Mouse (Mus musculus) kidney, postnatal 0 days (tissue): ENCODE data around the gene Tbc1d17. TPM values are rescaled to one million over a fixed set of nuclear protein-coding genes. Genes with fewer than 3 reads are reported as not detected.

Experiments used
- ATAC-seq: fragments of 200-750 bp; cut with Nextera tagmentation; replicated peaks from 2 replicates; pipeline ENCODE4 v1.8.0; 2017; ENCODE audit warnings: low read depth, moderate number of reproducible peaks, moderate TSS enrichment, moderate library complexity; ENCODE audit not compliant: low FRiP score
- DNase-seq: peaks from one replicate; pipeline ENCODE4 v3.0.0-alpha.2; 2016; ENCODE audit warnings: low spot score
- H3K27ac ChIP-seq: fragments of 300-500 bp; sonication (generic); 2 replicates; pipeline ENCODE4 v1.5.1; 2014; ENCODE audit warnings: mild to moderate bottlenecking
- H3K27me3 ChIP-seq: fragments of 300-500 bp; sonication (generic); 2 replicates; pipeline ENCODE4 v1.6.1; 2014; ENCODE audit warnings: low read length, mixed read lengths; ENCODE audit not compliant: insufficient read depth
- H3K36me3 ChIP-seq: fragments of 300-500 bp; sonication (generic); 2 replicates; pipeline ENCODE4 v1.6.1; 2014; ENCODE audit warnings: low read length, mixed read lengths; ENCODE audit not compliant: insufficient read depth
- H3K4me1 ChIP-seq: fragments of 300-500 bp; sonication (generic); replicated peaks from 2 replicates; pipeline ENCODE4 v1.6.1; 2014; ENCODE audit warnings: antibody characterized with exemption, low read length, mixed read lengths; ENCODE audit not compliant: insufficient read depth
- H3K4me2 ChIP-seq: fragments of 300-500 bp; sonication (generic); 2 replicates; pipeline ENCODE4 v1.6.1; 2014; ENCODE audit warnings: mild to moderate bottlenecking, low read length, moderate library complexity, mixed read lengths
- H3K4me3 ChIP-seq: fragments of 300-500 bp; sonication (generic); replicated peaks from 2 replicates; pipeline ENCODE4 v1.5.1; 2014; ENCODE audit warnings: low read depth, low read length
- H3K9ac ChIP-seq: fragments of 300-500 bp; sonication (generic); 2 replicates; pipeline ENCODE4 v1.6.1; 2014; ENCODE audit warnings: low read depth, low read length
- H3K9me3 ChIP-seq: fragments of 300-500 bp; sonication (generic); replicated peaks from 2 replicates; pipeline ENCODE4 v1.6.1; 2016; ENCODE audit warnings: low read length, inconsistent platforms, mixed read lengths
- CTCF ChIP-seq: IDR thresholded peaks from 2 replicates; pipeline ENCODE4 v1.5.1; 2016; ENCODE audit warnings: antibody characterized with exemption, low read depth, mild to moderate bottlenecking, moderate library complexity
- WGBS: fragments of 180-500 bp; shearing (Covaris S2); extraction: QIAGEN DNeasy Blood & Tissue Kit; methylation state at CpG from one replicate; pipeline ENCODE4 v1.1.7; 2014; 5-methylcytosine and 5-hydroxymethylcytosine counted together
- polyA plus RNA-seq: library from polyadenylated mRNA; unstranded; fragments of >200 nt; fragmentation: Nextera tagmentation; extraction: Ambion mirVana; gene quantifications from 2 replicates; pipeline ENCODE4 v1.2.1, GENCODE M21; 2015

The Tbc1d17 gene
- polyA plus RNA-seq, 1 experiment from 2014 or later: 87.0 TPM

DNA sequence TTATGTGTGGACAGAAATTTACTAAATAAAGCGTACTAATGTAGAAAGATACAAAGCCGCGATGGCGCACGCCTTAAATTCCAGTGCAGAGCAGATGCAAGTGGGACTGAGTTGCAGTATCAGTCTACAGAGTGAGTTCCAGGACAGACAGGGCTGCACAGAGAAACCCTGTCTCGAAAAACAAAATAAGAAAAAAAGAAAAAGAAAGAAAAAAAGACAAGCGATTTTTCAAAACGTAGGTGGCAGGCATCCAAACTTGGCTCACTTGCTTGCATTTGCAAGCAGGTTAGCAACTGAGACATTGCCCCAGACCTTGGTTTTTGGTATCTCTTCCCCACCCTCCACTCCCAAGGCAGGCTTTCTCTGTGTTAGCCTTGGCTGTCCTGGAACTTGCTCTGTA lies 44.3 kb upstream of the Tbc1d17 start:
- ATAC-seq: no peak
- peak overlapping the region; percentile 75 for H3K27ac ChIP-seq
- no peak for DNase-seq
- 30% methylated on average over 8 of the region's 8 CpGs for WGBS
- no peak for TF ChIP-seq CTCF
- no peaks in the 10 kb centered on the region for H3K27me3 ChIP-seq
- peaks cover 5% of the 10 kb centered on the region; the same call in 1 of the 2 replicates for H3K36me3 ChIP-seq
- no peak overlapping the region for H3K4me3 ChIP-seq
- no peak overlapping the region for H3K9ac ChIP-seq
- H3K4me2 ChIP-seq: peak overlapping the region; percentile 84
- peaks cover 23% of the 10 kb centered on the region for H3K4me1 ChIP-seq
- H3K9me3 ChIP-seq: no peaks in the 10 kb centered on the region

DNA sequence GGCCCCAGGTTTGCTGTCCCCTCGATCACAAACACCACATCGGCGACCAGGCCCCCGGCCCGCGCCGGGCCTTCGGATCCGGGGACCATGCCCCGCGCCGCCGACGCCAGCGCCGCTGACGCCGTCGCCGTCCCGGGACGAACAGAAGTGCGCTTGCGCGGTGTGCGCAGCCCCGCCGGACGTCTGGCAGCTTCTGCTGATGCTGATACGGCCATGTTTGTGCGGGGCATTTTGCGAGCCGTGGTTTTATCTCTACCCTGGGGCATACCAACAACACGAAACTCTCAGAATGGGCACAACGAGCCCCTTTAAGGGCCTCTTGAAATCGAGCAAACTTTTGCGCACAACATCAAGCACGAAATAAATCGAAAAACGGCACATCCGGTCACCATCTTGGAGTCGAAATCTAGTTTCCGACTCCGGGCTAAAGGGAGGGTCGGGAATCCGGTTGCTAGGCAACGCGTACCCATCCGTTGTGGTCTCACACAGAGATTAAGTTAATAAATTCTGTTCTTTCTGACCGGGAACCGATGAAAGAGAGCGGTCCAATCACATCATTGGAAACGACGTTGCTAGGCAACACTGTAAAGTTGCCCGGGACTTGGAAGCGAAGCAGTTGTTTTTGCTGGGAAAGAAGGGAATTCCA lies 43.5 kb upstream of the Tbc1d17 start, which contains the start of gene Med25:
TSS of gene Med25 (minus strand) at position 437 of the 646 bp plus-strand sequence.
- peak within 1 kb of the TSS; percentile 98 for H3K27ac ChIP-seq
- H3K36me3 ChIP-seq: peaks cover 5% of the 10 kb centered on the region; the same call in 1 of the 2 replicates
- H3K9me3 ChIP-seq: no peaks in the 10 kb centered on the region
- TF ChIP-seq CTCF: no peak
- H3K4me1 ChIP-seq: peaks cover 23% of the 10 kb centered on the region
- peak within 1 kb of the TSS; percentile 92 for H3K9ac ChIP-seq
- H3K27me3 ChIP-seq: no peaks in the 10 kb centered on the region
- peak; percentile 69 for ATAC-seq
- WGBS: under 1% methylated on average over 56 of the region's 56 CpGs
- H3K4me3 ChIP-seq: peak within 1 kb of the TSS; percentile 86
- peak; percentile 98 for DNase-seq
- peak within 1 kb of the TSS; percentile 84 for H3K4me2 ChIP-seq

DNA sequence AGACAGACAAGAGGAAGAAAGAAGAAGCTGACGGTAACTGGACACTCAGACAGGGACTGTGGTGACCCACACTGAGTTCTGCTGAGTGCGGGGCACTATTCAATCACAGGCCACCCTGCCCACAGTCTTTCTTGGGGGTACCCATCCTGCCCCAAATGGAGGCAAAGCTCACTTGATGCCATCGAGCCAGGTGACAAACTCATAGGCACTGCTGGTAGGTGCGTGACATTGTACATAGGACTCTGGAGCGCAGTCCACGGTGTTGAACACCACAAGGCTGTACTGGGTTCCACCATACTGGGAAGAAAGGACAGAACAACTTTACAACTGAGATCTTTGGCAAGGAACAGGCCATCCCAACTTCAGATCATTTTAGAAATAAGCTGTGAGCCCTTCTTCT lies 42.7 kb upstream of the Tbc1d17 start:
- Histone ChIP-seq H3K36me3 (peaks cover 6% of the 10 kb centered on the region; the same call in 1 of the 2 replicates), H3K9ac (peak overlapping the region; percentile 92), H3K4me3 (peak overlapping the region; percentile 86), H3K27me3 (no peaks in the 10 kb centered on the region), H3K9me3 (no peaks in the 10 kb centered on the region), H3K4me1 (peaks cover 17% of the 10 kb centered on the region), H3K4me2 (peak overlapping the region; percentile 84), H3K27ac (peak overlapping the region; percentile 98)
- no peak for TF ChIP-seq CTCF
- no peak for DNase-seq
- 15% methylated on average over 6 of the region's 6 CpGs for WGBS
- no peak for ATAC-seq

DNA sequence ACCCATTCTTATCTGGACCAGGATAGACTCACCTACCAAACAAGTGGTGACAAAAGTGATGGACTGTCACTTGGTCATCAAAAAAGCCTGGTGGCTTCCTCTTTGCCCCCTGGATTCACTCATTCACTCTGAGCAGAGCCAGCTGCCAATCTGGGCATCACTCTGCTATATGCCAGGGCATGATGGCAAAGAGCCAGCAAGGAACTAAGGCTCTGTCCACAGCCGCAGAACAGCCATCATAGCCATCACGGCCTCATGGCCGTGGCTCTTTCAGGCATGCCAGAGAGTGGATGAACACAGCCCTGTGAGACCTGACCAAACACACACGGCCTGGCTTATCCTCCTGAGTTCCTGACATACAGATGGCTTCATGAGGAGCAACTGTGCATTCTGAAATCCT lies 41.9 kb upstream of the Tbc1d17 start:
- 73% methylated on average over 4 of the region's 4 CpGs for WGBS

GRCm38 (mm10) chr7:44890180-44890579 lies 41.3 kb upstream of the Tbc1d17 start:
- Histone ChIP-seq H3K36me3 (peaks cover 16% of the 10 kb centered on the region), H3K4me2 (peak overlapping the region; percentile 84; the same call in 1 of the 2 replicates), H3K27ac (0 out of 2 replicates have a peak overlapping the region, but pooled peaks have one; percentile 25), H3K4me3 (no peak overlapping the region), H3K4me1 (peaks cover 14% of the 10 kb centered on the region), H3K27me3 (no peaks in the 10 kb centered on the region), H3K9ac (no peak overlapping the region), H3K9me3 (no peaks in the 10 kb centered on the region)
- WGBS: 81% methylated on average over 6 of the region's 7 CpGs
- no peak for ATAC-seq
- TF ChIP-seq CTCF: no peak
- no peak for DNase-seq

More for the DNA sequence above, 41.9 kb upstream of the Tbc1d17 start:
- peak overlapping the region; percentile 84 for H3K4me2 ChIP-seq
- no peaks in the 10 kb centered on the region for H3K9me3 ChIP-seq
- H3K27ac ChIP-seq: 0 out of 2 replicates have a peak overlapping the region, but pooled peaks have one; percentile 25
- H3K36me3 ChIP-seq: peaks cover 11% of the 10 kb centered on the region
- no peak overlapping the region for H3K4me3 ChIP-seq
- TF ChIP-seq CTCF: no peak
- ATAC-seq (no peak), DNase-seq (no peak)
- no peaks in the 10 kb centered on the region for H3K27me3 ChIP-seq
- H3K9ac ChIP-seq: peak overlapping the region; percentile 92; the same call in 1 of the 2 replicates
- peaks cover 14% of the 10 kb centered on the region for H3K4me1 ChIP-seq

GRCm38 (mm10) chr7:44888256-44889105 lies 39.6 kb upstream of the Tbc1d17 start:
- Histone ChIP-seq H3K9me3 (no peaks in the 10 kb centered on the region), H3K4me2 (no peak overlapping the region), H3K4me3 (no peak overlapping the region), H3K4me1 (peaks cover 14% of the 10 kb centered on the region), H3K27me3 (no peaks in the 10 kb centered on the region), H3K9ac (no peak overlapping the region), H3K36me3 (peaks cover 31% of the 10 kb centered on the region), H3K27ac (peak overlapping the region; percentile 13; the same call in 1 of the 2 replicates)
- WGBS: 79% methylated on average over 13 of the region's 13 CpGs
- DNase-seq (no peak), ATAC-seq (no peak)
- TF ChIP-seq CTCF: no peak
